Mouse (Mus musculus) midbrain, postnatal 0 days (tissue): Measurements from ENCODE around the gene Rsph1. TPM values are rescaled to one million over a fixed set of nuclear protein-coding genes. Genes with fewer than 3 reads are reported as not detected.

Source experiments
- ATAC-seq: fragments of 200-750 bp; cut with Nextera tagmentation; 2 replicates; pipeline ENCODE4 v1.8.0; 2017; ENCODE audit warnings: moderate number of reproducible peaks, mild to moderate bottlenecking, moderate TSS enrichment, moderate library complexity; ENCODE audit not compliant: low FRiP score
- DNase-seq: peaks from one replicate; pipeline ENCODE4 v3.0.0-alpha.2; 2015; ENCODE audit warnings: low spot score
- H3K27ac ChIP-seq: fragments of 300-500 bp; sonication (generic); 2 replicates; pipeline ENCODE4 v1.5.1; 2014; ENCODE audit warnings: low read depth, mild to moderate bottlenecking, low read length, mixed read lengths
- H3K27me3 ChIP-seq: fragments of 300-500 bp; sonication (generic); 2 replicates; pipeline ENCODE4 v1.6.1; 2014; ENCODE audit warnings: low read length, control low read depth, mixed read lengths; ENCODE audit not compliant: insufficient read depth
- H3K36me3 ChIP-seq: fragments of 300-500 bp; sonication (generic); 2 replicates; pipeline ENCODE4 v1.6.1; 2014; ENCODE audit warnings: low read length, control low read depth, mixed read lengths; ENCODE audit not compliant: insufficient read depth
- H3K4me1 ChIP-seq: fragments of 300-500 bp; sonication (generic); 2 replicates; pipeline ENCODE4 v1.6.1; 2014; ENCODE audit warnings: mild to moderate bottlenecking, control low read depth, antibody characterized with exemption, low read length, mixed read lengths; ENCODE audit not compliant: insufficient read depth
- H3K4me2 ChIP-seq: fragments of 300-500 bp; sonication (generic); 2 replicates; pipeline ENCODE4 v1.6.1; 2014; ENCODE audit warnings: low read depth, mild to moderate bottlenecking, low read length, mixed read lengths; ENCODE audit not compliant: poor library complexity, severe bottlenecking
- H3K4me3 ChIP-seq: fragments of 300-500 bp; sonication (generic); 2 replicates; pipeline ENCODE4 v1.5.1; 2014; ENCODE audit warnings: low read depth, mild to moderate bottlenecking, low read length, moderate library complexity
- H3K9ac ChIP-seq: fragments of 300-500 bp; sonication (generic); replicated peaks from 2 replicates; pipeline ENCODE4 v1.6.1; 2014; ENCODE audit warnings: mild to moderate bottlenecking, low read length, moderate library complexity, mixed read lengths; ENCODE audit not compliant: poor library complexity, severe bottlenecking
- H3K9me3 ChIP-seq: fragments of 300-500 bp; sonication (generic); 2 replicates; pipeline ENCODE4 v1.6.1; 2016; ENCODE audit warnings: low read length, control low read depth
- CTCF ChIP-seq: IDR thresholded peaks from 2 replicates; pipeline ENCODE4 v1.5.1; 2016; ENCODE audit warnings: antibody characterized with exemption, mild to moderate bottlenecking
- WGBS: fragments of 180-500 bp; shearing (Covaris S2); extraction: QIAGEN DNeasy Blood & Tissue Kit; methylation state at CpG from one replicate; pipeline ENCODE4 v1.1.7; 2014; 5-methylcytosine and 5-hydroxymethylcytosine counted together
- polyA plus RNA-seq: library from polyadenylated mRNA; unstranded; fragments of >200 nt; fragmentation: Nextera tagmentation; extraction: Ambion mirVana; gene quantifications from 2 replicates; pipeline ENCODE4 v1.2.1, GENCODE M21; 2015
- total RNA-seq: library from RNA; depleted of rRNA; stranded (reverse); fragments of >200 nt; gene quantifications from 2 replicates; pipeline ENCODE4 v1.2.3, GENCODE M21; 2014

Gene Rsph1
- total and polyA plus RNA-seq, 2 experiments from 2014 or later: 2.8 to 8.5 TPM

GRCm38 (mm10) chr17:31297521-31297939 is 20.3 kb upstream of the Rsph1 start:
- Histone ChIP-seq H3K27me3 (no peaks in the 10 kb centered on the region), H3K4me3 (peak overlapping the region; percentile 50), H3K4me2 (peak overlapping the region; percentile 64), H3K27ac (no peak overlapping the region), H3K36me3 (no peaks in the 10 kb centered on the region), H3K9me3 (no peaks in the 10 kb centered on the region), H3K4me1 (peaks cover 13% of the 10 kb centered on the region), H3K9ac (no peak overlapping the region)
- DNase-seq: no peak
- WGBS: 19% methylated on average over 7 of the region's 7 CpGs
- TF ChIP-seq CTCF: peak; percentile 29; the same call in 1 of the 2 replicates
- ATAC-seq: no peak

- TF ChIP-seq CTCF: peak; percentile 28; the same call in 1 of the 2 replicates
- Histone ChIP-seq H3K4me3 (peak overlapping the region; percentile 50), H3K4me2 (peak overlapping the region; percentile 64), H3K4me1 (peaks cover 13% of the 10 kb centered on the region), H3K9me3 (no peaks in the 10 kb centered on the region), H3K27me3 (no peaks in the 10 kb centered on the region), H3K36me3 (no peaks in the 10 kb centered on the region), H3K9ac (peak overlapping the region; percentile 48), H3K27ac (peak overlapping the region; percentile 67)
- ATAC-seq: peak; percentile 75
- WGBS: 1% methylated on average over 67 of the region's 68 CpGs
- peak; percentile 69 for DNase-seq
Observed at GRCm38 (mm10) chr17:31295892-31296781, 19.0 kb upstream of the Rsph1 start.

- Histone ChIP-seq H3K27ac (peak overlapping the region; percentile 67; the same call in 1 of the 2 replicates), H3K4me3 (peak overlapping the region; percentile 50), H3K4me2 (peak overlapping the region; percentile 64), H3K9ac (peak overlapping the region; percentile 48), H3K9me3 (no peaks in the 10 kb centered on the region), H3K36me3 (no peaks in the 10 kb centered on the region), H3K4me1 (peaks cover 13% of the 10 kb centered on the region), H3K27me3 (no peaks in the 10 kb centered on the region)
- TF ChIP-seq CTCF: peak; percentile 65
- DNase-seq (peak; percentile 63), ATAC-seq (peak; percentile 35)
- WGBS: 20% methylated on average over 25 of the region's 25 CpGs
Observed at GRCm38 (mm10) chr17:31295215-31295891, 18.2 kb upstream of the Rsph1 start.

GRCm38 (mm10) chr17:31294363-31295214 is 17.4 kb upstream of the Rsph1 start:
- H3K9ac ChIP-seq: no peak overlapping the region
- no peak overlapping the region for H3K4me3 ChIP-seq
- 87% methylated on average over 15 of the region's 15 CpGs for WGBS
- ATAC-seq (no peak), DNase-seq (no peak)
- no peaks in the 10 kb centered on the region for H3K9me3 ChIP-seq
- H3K27me3 ChIP-seq: no peaks in the 10 kb centered on the region
- peak; percentile 42 for TF ChIP-seq CTCF
- peaks cover 13% of the 10 kb centered on the region for H3K4me1 ChIP-seq
- no peak overlapping the region for H3K27ac ChIP-seq
- H3K4me2 ChIP-seq: peak overlapping the region; percentile 64; the same call in 1 of the 2 replicates
- no peaks in the 10 kb centered on the region for H3K36me3 ChIP-seq

- H3K36me3 ChIP-seq: no peaks in the 10 kb centered on the region
- TF ChIP-seq CTCF: no peak
- H3K4me1 ChIP-seq: 0 out of 2 replicates have a peak, but pooled peaks cover 6% of the 10 kb centered on the region
- no peak overlapping the region for H3K4me3 ChIP-seq
- ATAC-seq (no peak), DNase-seq (no peak)
- no peaks in the 10 kb centered on the region for H3K27me3 ChIP-seq
- no peak overlapping the region for H3K27ac ChIP-seq
- 69% methylated on average over 6 of the region's 6 CpGs for WGBS
- no peak overlapping the region for H3K4me2 ChIP-seq
- H3K9me3 ChIP-seq: no peaks in the 10 kb centered on the region
- H3K9ac ChIP-seq: no peak overlapping the region
Observed at GRCm38 (mm10) chr17:31290859-31291258, 13.7 kb upstream of the Rsph1 start.
